Mouse (Mus musculus) G1E (cell line): ENCODE measurements around the gene Glt8d2.

Experiments
- CTCF ChIP-seq: IDR thresholded peaks from 2 replicates; pipeline ENCODE4 v1.5.1; 2012; ENCODE audit warnings: low read depth, low read length, inconsistent platforms, mixed read lengths
- GATA1 ChIP-seq: IDR thresholded peaks from 2 replicates; pipeline ENCODE4 v1.6.1; 2012; ENCODE audit warnings: borderline replicate concordance, low read length, inconsistent platforms, mixed read lengths
- GATA2 ChIP-seq: IDR thresholded peaks from 2 replicates; pipeline ENCODE4 v1.6.1; 2012; ENCODE audit warnings: low read depth, low read length, inconsistent platforms, borderline replicate concordance
- POLR2AphosphoS5 ChIP-seq: IDR thresholded peaks from 2 replicates; pipeline ENCODE4 v1.6.1; 2012; ENCODE audit warnings: low read depth, low read length, inconsistent platforms; ENCODE audit not compliant: insufficient replicate concordance
- TAL1 ChIP-seq: conservative IDR thresholded peaks from 2 replicates; pipeline ENCODE4 v1.6.1; 2012; ENCODE audit warnings: low read depth, low read length, inconsistent platforms, mixed read lengths

- TF ChIP-seq CTCF (no peak), TAL1 (no peak), GATA1 (no peak), POLR2AphosphoS5 (no peak), GATA2 (no peak)
These were observed 56.1 kb downstream of the Glt8d2 start for GRCm38 (mm10) chr10:82634348-82634747.
